Mouse (Mus musculus) E14TG2a.4 (cell line): ENCODE results near the gene Hscb.

ENCODE experiments used
- CTCF ChIP-seq: conservative IDR thresholded peaks from 2 replicates; pipeline ENCODE4 v1.5.1; 2014; ENCODE audit warnings: low read length
- NANOG ChIP-seq: IDR thresholded peaks from 2 replicates; pipeline ENCODE4 v1.6.1; 2014; ENCODE audit warnings: borderline replicate concordance, low read length, mixed read lengths

DNA sequence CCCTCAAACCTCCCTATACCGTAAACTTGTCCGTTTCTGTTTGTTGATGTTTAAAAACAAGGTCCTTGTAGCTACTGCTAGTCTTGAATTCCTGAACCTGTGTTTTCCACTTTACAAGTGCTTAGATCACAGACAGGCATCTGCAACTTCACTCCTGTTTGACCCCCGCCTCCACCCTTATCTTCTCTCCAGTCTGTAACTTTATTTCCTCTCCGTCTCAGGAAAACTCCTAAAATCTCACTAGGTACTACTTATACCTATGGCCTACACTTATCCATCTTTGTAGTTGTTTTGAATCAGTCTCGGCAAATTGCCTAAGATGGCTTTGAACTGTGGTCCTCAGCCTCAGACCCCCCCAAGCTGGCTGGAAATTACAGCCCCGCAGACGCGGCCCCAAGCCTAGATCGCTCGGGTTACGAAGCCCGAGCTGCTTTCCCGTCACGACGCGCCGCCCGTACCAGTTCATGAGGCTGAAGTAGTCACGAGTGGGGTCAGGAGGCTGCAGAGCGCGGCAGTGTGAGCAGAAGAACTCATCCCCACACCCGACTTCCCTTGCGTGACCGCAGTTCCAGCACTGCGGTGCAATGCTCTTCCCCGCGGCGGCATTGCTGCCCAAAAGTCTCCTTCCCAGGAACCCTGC lies 419 bp downstream of the Hscb start:
- TF ChIP-seq CTCF (no peak), NANOG (no peak)
